Mouse (Mus musculus) embryonic facial prominence, embryonic 14.5 days (tissue): ENCODE results near the gene Cntrob. TPM values are rescaled to one million over a fixed set of nuclear protein-coding genes. Genes with fewer than 3 reads are reported as not detected.

Experiments
- ATAC-seq: fragments of 200-750 bp; cut with Nextera tagmentation; 2 replicates; pipeline ENCODE4 v1.8.0; 2017; ENCODE audit warnings: low read depth, moderate number of reproducible peaks, moderate TSS enrichment
- DNase-seq: peaks from one replicate; pipeline ENCODE4 v3.0.0-alpha.2; 2015; ENCODE audit warnings: low spot score
- H3K27ac ChIP-seq: fragments of 300-500 bp; sonication (generic); replicated peaks from 2 replicates; pipeline ENCODE4 v1.5.1; 2014; ENCODE audit warnings: low read depth, mild to moderate bottlenecking, low read length, moderate library complexity
- H3K27me3 ChIP-seq: fragments of 300-500 bp; sonication (generic); replicated peaks from 2 replicates; pipeline ENCODE4 v1.6.1; 2014; ENCODE audit warnings: low read length; ENCODE audit not compliant: control insufficient read depth, insufficient read depth
- H3K36me3 ChIP-seq: fragments of 300-500 bp; sonication (generic); 2 replicates; pipeline ENCODE4 v1.6.1; 2014; ENCODE audit warnings: low read length, mixed read lengths; ENCODE audit not compliant: control insufficient read depth, insufficient read depth
- H3K4me1 ChIP-seq: fragments of 300-500 bp; sonication (generic); 2 replicates; pipeline ENCODE4 v1.6.1; 2014; ENCODE audit warnings: antibody characterized with exemption, low read length; ENCODE audit not compliant: control insufficient read depth, insufficient read depth
- H3K4me2 ChIP-seq: fragments of 300-500 bp; sonication (generic); 2 replicates; pipeline ENCODE4 v1.6.1; 2014; ENCODE audit warnings: low read depth, mild to moderate bottlenecking, low read length, moderate library complexity, mixed read lengths
- H3K4me3 ChIP-seq: fragments of 300-500 bp; sonication (generic); 2 replicates; pipeline ENCODE4 v1.5.1; 2014; ENCODE audit warnings: low read depth, mild to moderate bottlenecking, low read length
- H3K9ac ChIP-seq: fragments of 300-500 bp; sonication (generic); 2 replicates; pipeline ENCODE4 v1.6.1; 2014; ENCODE audit warnings: low read depth, mild to moderate bottlenecking, low read length, moderate library complexity, mixed read lengths
- H3K9me3 ChIP-seq: fragments of 300-500 bp; sonication (generic); 2 replicates; pipeline ENCODE4 v1.6.1; 2016; ENCODE audit warnings: low read length; ENCODE audit not compliant: control insufficient read depth
- WGBS: fragments of 180-500 bp; shearing (Covaris S2); extraction: QIAGEN DNeasy Blood & Tissue Kit; methylation state at CpG from one replicate; pipeline ENCODE4 v1.1.7; 2014; 5-methylcytosine and 5-hydroxymethylcytosine counted together
- polyA plus RNA-seq: library from polyadenylated mRNA; unstranded; fragments of >200 nt; fragmentation: Nextera tagmentation; extraction: Ambion mirVana; gene quantifications from 2 replicates; pipeline ENCODE4 v1.2.1, GENCODE M21; 2014

Cntrob gene
- polyA plus RNA-seq, 1 experiment from 2014 or later = 12.4 TPM

GRCm38 (mm10) chr11:69362479-69362878 is 38.9 kb upstream of the Cntrob start:
- Histone ChIP-seq H3K9ac (no peak overlapping the region), H3K4me1 (peaks cover 19% of the 10 kb centered on the region), H3K27me3 (no peaks in the 10 kb centered on the region), H3K36me3 (peaks cover 68% of the 10 kb centered on the region), H3K27ac (no peak overlapping the region), H3K9me3 (no peaks in the 10 kb centered on the region), H3K4me3 (no peak overlapping the region), H3K4me2 (no peak overlapping the region)
- ATAC-seq (no peak), DNase-seq (peak; percentile 71)
- 35% methylated on average over 2 of the region's 2 CpGs for WGBS

GRCm38 (mm10) chr11:69362021-69362420 is 38.4 kb upstream of the Cntrob start:
- peaks cover 72% of the 10 kb centered on the region for H3K36me3 ChIP-seq
- DNase-seq = peak; percentile 59

GRCm38 (mm10) chr11:69357690-69358089 is 34.1 kb upstream of the Cntrob start:
- Histone ChIP-seq H3K9me3 (no peaks in the 10 kb centered on the region), H3K4me3 (no peak overlapping the region), H3K4me2 (no peak overlapping the region), H3K36me3 (peaks cover 97% of the 10 kb centered on the region), H3K27ac (no peak overlapping the region), H3K4me1 (no peaks in the 10 kb centered on the region), H3K9ac (no peak overlapping the region), H3K27me3 (no peaks in the 10 kb centered on the region)
- no peak for DNase-seq
- 85% methylated on average over 12 of the region's 12 CpGs for WGBS
- ATAC-seq = 0 out of 2 replicates have a peak, but pooled peaks have one; percentile 12

More at GRCm38 (mm10) chr11:69362021-69362420, 38.4 kb upstream of the Cntrob start:
- Histone ChIP-seq H3K4me2 (no peak overlapping the region), H3K4me3 (no peak overlapping the region), H3K9me3 (no peaks in the 10 kb centered on the region), H3K9ac (no peak overlapping the region), H3K27me3 (no peaks in the 10 kb centered on the region), H3K27ac (no peak overlapping the region), H3K4me1 (peaks cover 19% of the 10 kb centered on the region)
- 37% methylated on average over 7 of the region's 7 CpGs for WGBS
- ATAC-seq = no peak

- WGBS = 89% methylated on average over 5 of the region's 5 CpGs
- Histone ChIP-seq H3K4me3 (no peak overlapping the region), H3K36me3 (peaks cover 100% of the 10 kb centered on the region), H3K27ac (no peak overlapping the region), H3K4me2 (no peak overlapping the region), H3K4me1 (no peaks in the 10 kb centered on the region), H3K9ac (no peak overlapping the region), H3K9me3 (no peaks in the 10 kb centered on the region), H3K27me3 (no peaks in the 10 kb centered on the region)
- ATAC-seq (no peak), DNase-seq (no peak)
Measured at GRCm38 (mm10) chr11:69356544-69356943, 33.0 kb upstream of the Cntrob start.

- H3K9me3 ChIP-seq = no peaks in the 10 kb centered on the region
- H3K4me3 ChIP-seq = no peak overlapping the region
- H3K27me3 ChIP-seq = no peaks in the 10 kb centered on the region
- WGBS = 89% methylated on average over 18 of the region's 26 CpGs
- ATAC-seq (no peak), DNase-seq (no peak)
- no peaks in the 10 kb centered on the region for H3K4me1 ChIP-seq
- no peak overlapping the region for H3K4me2 ChIP-seq
- peaks cover 91% of the 10 kb centered on the region for H3K36me3 ChIP-seq
- no peak overlapping the region for H3K9ac ChIP-seq
- no peak overlapping the region for H3K27ac ChIP-seq
Measured at GRCm38 (mm10) chr11:69346441-69346840, 22.9 kb upstream of the Cntrob start.

GRCm38 (mm10) chr11:69340161-69341131 is 16.9 kb upstream of the Cntrob start, which contains the start of gene Rnf227:
Rnf227 (plus strand) TSS chr11:69340461.
- peak; percentile 90 for ATAC-seq
- H3K27me3 ChIP-seq = no peaks in the 10 kb centered on the region
- H3K9ac ChIP-seq = peak within 1 kb of the TSS; percentile 83
- peak within 1 kb of the TSS; percentile 91 for H3K4me2 ChIP-seq
- peaks cover 31% of the 10 kb centered on the region for H3K36me3 ChIP-seq
- peak within 1 kb of the TSS; percentile 81 for H3K27ac ChIP-seq
- H3K4me3 ChIP-seq = peak within 1 kb of the TSS; percentile 51
- no peaks in the 10 kb centered on the region for H3K9me3 ChIP-seq
- H3K4me1 ChIP-seq = peaks cover 10% of the 10 kb centered on the region
- DNase-seq = peak; percentile 88
- 3% methylated on average over 36 of the region's 99 CpGs for WGBS

- Histone ChIP-seq H3K36me3 (no peaks in the 10 kb centered on the region), H3K9ac (no peak overlapping the region; the same call in 1 of the 2 replicates), H3K4me3 (no peak overlapping the region), H3K27me3 (no peaks in the 10 kb centered on the region), H3K27ac (no peak overlapping the region), H3K4me1 (peaks cover 17% of the 10 kb centered on the region), H3K9me3 (no peaks in the 10 kb centered on the region), H3K4me2 (no peak overlapping the region)
- ATAC-seq (no peak), DNase-seq (no peak)
- 67% methylated on average over 4 of the region's 4 CpGs for WGBS
Measured at GRCm38 (mm10) chr11:69334796-69335195, 11.2 kb upstream of the Cntrob start.

GRCm38 (mm10) chr11:69333922-69334321 is 10.3 kb upstream of the Cntrob start:
- WGBS = 55% methylated on average over 3 of the region's 3 CpGs
- Histone ChIP-seq H3K27me3 (no peaks in the 10 kb centered on the region), H3K4me3 (no peak overlapping the region), H3K9me3 (no peaks in the 10 kb centered on the region), H3K4me1 (peaks cover 17% of the 10 kb centered on the region), H3K36me3 (no peaks in the 10 kb centered on the region), H3K27ac (no peak overlapping the region), H3K4me2 (no peak overlapping the region), H3K9ac (no peak overlapping the region)
- ATAC-seq = no peak
- DNase-seq = peak; percentile 10
